Mouse (Mus musculus) limb, embryonic 12.5 days (tissue): Measurements from ENCODE around the gene Kpna1. TPM values are rescaled to one million over a fixed set of nuclear protein-coding genes. Genes with fewer than 3 reads are reported as not detected.
"Not testable (repeated sequence)": the region's sequence is repeated elsewhere in the genome, so short reads cannot be mapped to it uniquely, and the experiment has no call there.

Experiments
- ATAC-seq: fragments of 200-750 bp; cut with Nextera tagmentation; 2 replicates; pipeline ENCODE4 v1.8.0; 2017; ENCODE audit warnings: low read depth, moderate TSS enrichment; ENCODE audit not compliant: insufficient number of reproducible peaks, insufficient read depth, low FRiP score, low TSS enrichment
- H3K27ac ChIP-seq: fragments of 300-500 bp; sonication (generic); 2 replicates; pipeline ENCODE4 v1.5.1; 2016; ENCODE audit warnings: mild to moderate bottlenecking, moderate library complexity
- H3K27me3 ChIP-seq: fragments of 300-500 bp; sonication (generic); 2 replicates; pipeline ENCODE4 v1.6.1; 2016; ENCODE audit warnings: mild to moderate bottlenecking, moderate library complexity
- H3K36me3 ChIP-seq: fragments of 300-500 bp; sonication (generic); 2 replicates; pipeline ENCODE4 v1.6.1; 2016; ENCODE audit warnings: mild to moderate bottlenecking, moderate library complexity
- H3K4me1 ChIP-seq: fragments of 300-500 bp; sonication (generic); replicated peaks from 2 replicates; pipeline ENCODE4 v1.6.1; 2016
- H3K4me2 ChIP-seq: fragments of 300-500 bp; sonication (generic); 2 replicates; pipeline ENCODE4 v1.6.1; 2016; ENCODE audit warnings: mild to moderate bottlenecking, moderate library complexity
- H3K4me3 ChIP-seq: fragments of 300-500 bp; sonication (generic); replicated peaks from 2 replicates; pipeline ENCODE4 v1.5.1; 2016; ENCODE audit warnings: mild to moderate bottlenecking
- H3K9ac ChIP-seq: fragments of 300-500 bp; sonication (generic); replicated peaks from 2 replicates; pipeline ENCODE4 v1.6.1; 2016; ENCODE audit warnings: mild to moderate bottlenecking, moderate library complexity
- H3K9me3 ChIP-seq: fragments of 300-500 bp; sonication (generic); 2 replicates; pipeline ENCODE4 v1.6.1; 2016; ENCODE audit warnings: mild to moderate bottlenecking, moderate library complexity
- WGBS: fragments of 180-500 bp; shearing (Covaris S2); methylation state at CpG from one replicate; pipeline ENCODE4 v1.1.7; 2016; 5-methylcytosine and 5-hydroxymethylcytosine counted together
- polyA plus RNA-seq: library from polyadenylated mRNA; unstranded; fragments of >200 nt; fragmentation: Nextera tagmentation; extraction: Ambion mirVana; gene quantifications from 2 replicates; pipeline ENCODE4 v1.2.1, GENCODE M21; 2016

The Kpna1 gene
- polyA plus RNA-seq, 1 experiment from 2014 or later = 48.4 TPM

GRCm38 (mm10) chr16:35992391-35992790, 13.8 kb downstream of the Kpna1 start:
- Histone ChIP-seq H3K27ac (no peak overlapping the region), H3K4me1 (no peaks in the 10 kb centered on the region), H3K4me3 (no peak overlapping the region), H3K27me3 (no peaks in the 10 kb centered on the region), H3K36me3 (no peaks in the 10 kb centered on the region), H3K9me3 (no peaks in the 10 kb centered on the region), H3K4me2 (no peak overlapping the region), H3K9ac (no peak overlapping the region)
- WGBS = 76% methylated on average over 1 of the region's 1 CpGs
- ATAC-seq = no peak

- Histone ChIP-seq H3K4me1 (no peaks in the 10 kb centered on the region), H3K27ac (no peak overlapping the region), H3K4me2 (no peak overlapping the region), H3K36me3 (no peaks in the 10 kb centered on the region), H3K9ac (no peak overlapping the region), H3K4me3 (no peak overlapping the region), H3K27me3 (no peaks in the 10 kb centered on the region), H3K9me3 (no peaks in the 10 kb centered on the region)
- 94% methylated on average over 3 of the region's 3 CpGs for WGBS
- ATAC-seq = no peak
Observed at GRCm38 (mm10) chr16:35993316-35993715, 14.8 kb downstream of the Kpna1 start.

GRCm38 (mm10) chr16:35998852-35999251, 20.3 kb downstream of the Kpna1 start:
- not testable (repeated sequence) for H3K4me2 ChIP-seq, H3K9ac ChIP-seq, H3K27ac ChIP-seq, ATAC-seq, H3K4me3 ChIP-seq, H3K9me3 ChIP-seq, H3K4me1 ChIP-seq, H3K27me3 ChIP-seq
- WGBS = 94% methylated on average over 4 of the region's 4 CpGs
- H3K36me3 ChIP-seq = peaks cover 16% of the 10 kb centered on the region

GRCm38 (mm10) chr16:36008396-36008795, 29.8 kb downstream of the Kpna1 start:
- Histone ChIP-seq H3K36me3 (peaks cover 36% of the 10 kb centered on the region), H3K9me3 (no peaks in the 10 kb centered on the region), H3K9ac (no peak overlapping the region), H3K4me3 (no peak overlapping the region), H3K4me2 (no peak overlapping the region), H3K27me3 (no peaks in the 10 kb centered on the region), H3K4me1 (no peaks in the 10 kb centered on the region), H3K27ac (no peak overlapping the region)
- ATAC-seq = no peak
- over 99% methylated on average over 3 of the region's 3 CpGs for WGBS

GRCm38 (mm10) chr16:36016335-36016734, 37.8 kb downstream of the Kpna1 start:
- no peak overlapping the region for H3K4me3 ChIP-seq
- H3K4me2 ChIP-seq = no peak overlapping the region
- H3K4me1 ChIP-seq = no peaks in the 10 kb centered on the region
- no peak overlapping the region for H3K27ac ChIP-seq
- no peak for ATAC-seq
- H3K36me3 ChIP-seq = peaks cover 51% of the 10 kb centered on the region
- 88% methylated on average over 1 of the region's 1 CpGs for WGBS
- no peak overlapping the region for H3K9ac ChIP-seq
- H3K27me3 ChIP-seq = no peaks in the 10 kb centered on the region
- no peaks in the 10 kb centered on the region for H3K9me3 ChIP-seq

GRCm38 (mm10) chr16:36028120-36028519, 49.6 kb downstream of the Kpna1 start:
- not testable (repeated sequence) for H3K9ac ChIP-seq, ATAC-seq, H3K27ac ChIP-seq, H3K9me3 ChIP-seq, H3K4me2 ChIP-seq, H3K27me3 ChIP-seq, H3K4me3 ChIP-seq, H3K4me1 ChIP-seq
- H3K36me3 ChIP-seq = peaks cover 54% of the 10 kb centered on the region
- 90% methylated on average over 1 of the region's 2 CpGs for whole genome bisulfite sequencing

GRCm38 (mm10) chr16:36040640-36041624, 62.4 kb downstream of the Kpna1 start, which contains the start of gene Wdr5b:
TSS of gene Wdr5b (plus strand) at chr16:36041190.
- H3K27me3 ChIP-seq = no peaks in the 10 kb centered on the region
- peak within 1 kb of the TSS; percentile 63 for H3K4me3 ChIP-seq
- H3K4me1 ChIP-seq = peaks cover 10% of the 10 kb centered on the region
- peak within 1 kb of the TSS; percentile 75 for H3K9ac ChIP-seq
- no peaks in the 10 kb centered on the region for H3K9me3 ChIP-seq
- H3K36me3 ChIP-seq = peaks cover 37% of the 10 kb centered on the region
- WGBS = 2% methylated on average over 39 of the region's 39 CpGs
- peak; percentile 96 for ATAC-seq
- peak within 1 kb of the TSS; percentile 89 for H3K27ac ChIP-seq
- H3K4me2 ChIP-seq = peak within 1 kb of the TSS; percentile 73

- Histone ChIP-seq H3K36me3 (peaks cover 42% of the 10 kb centered on the region), H3K4me3 (peak overlapping the region; percentile 63), H3K27me3 (no peaks in the 10 kb centered on the region), H3K4me2 (peak overlapping the region; percentile 73), H3K4me1 (peaks cover 10% of the 10 kb centered on the region), H3K9ac (peak overlapping the region; percentile 75), H3K27ac (peak overlapping the region; percentile 89), H3K9me3 (no peaks in the 10 kb centered on the region)
- WGBS = 28% methylated on average over 11 of the region's 11 CpGs
- no peak for ATAC-seq
Observed at GRCm38 (mm10) chr16:36041625-36042020, 63.1 kb downstream of the Kpna1 start.

GRCm38 (mm10) chr16:36043073-36043472, 64.5 kb downstream of the Kpna1 start:
- no peak overlapping the region for H3K27ac ChIP-seq
- H3K9me3 ChIP-seq = no peaks in the 10 kb centered on the region
- no peak overlapping the region for H3K4me2 ChIP-seq
- WGBS = 87% methylated on average over 10 of the region's 10 CpGs
- H3K9ac ChIP-seq = no peak overlapping the region
- peaks cover 53% of the 10 kb centered on the region for H3K36me3 ChIP-seq
- no peaks in the 10 kb centered on the region for H3K27me3 ChIP-seq
- ATAC-seq = no peak
- H3K4me3 ChIP-seq = no peak overlapping the region
- H3K4me1 ChIP-seq = peaks cover 10% of the 10 kb centered on the region

- H3K4me3 ChIP-seq = no peak overlapping the region
- H3K36me3 ChIP-seq = peaks cover 62% of the 10 kb centered on the region
- H3K27me3 ChIP-seq = no peaks in the 10 kb centered on the region
- H3K27ac ChIP-seq = no peak overlapping the region
- no peak for ATAC-seq
- 83% methylated on average over 4 of the region's 4 CpGs for WGBS
- no peak overlapping the region for H3K9ac ChIP-seq
- H3K4me1 ChIP-seq = peaks cover 10% of the 10 kb centered on the region
- no peak overlapping the region for H3K4me2 ChIP-seq
- no peaks in the 10 kb centered on the region for H3K9me3 ChIP-seq
Observed at GRCm38 (mm10) chr16:36043964-36044363, 65.4 kb downstream of the Kpna1 start.

GRCm38 (mm10) chr16:36047538-36047937, 69.0 kb downstream of the Kpna1 start:
- Histone ChIP-seq H3K9me3 (no peaks in the 10 kb centered on the region), H3K9ac (no peak overlapping the region), H3K4me1 (peaks cover 1% of the 10 kb centered on the region; the same call in 1 of the 2 replicates), H3K4me3 (no peak overlapping the region), H3K27ac (no peak overlapping the region), H3K36me3 (peaks cover 97% of the 10 kb centered on the region), H3K27me3 (no peaks in the 10 kb centered on the region), H3K4me2 (no peak overlapping the region)
- no peak for ATAC-seq
- WGBS = 86% methylated on average over 4 of the region's 4 CpGs
